Mouse (Mus musculus) CH12.LX (cell line): ENCODE data around the gene Pipox. TPM values are rescaled to one million over a fixed set of nuclear protein-coding genes. Genes with fewer than 3 reads are reported as not detected.

ENCODE experiments used
- DNase-seq: peaks from one replicate; pipeline ENCODE4 v3.0.0-alpha.2; 2013; ENCODE audit errors: extremely low read depth
- H3K27ac ChIP-seq: 2 replicates; pipeline ENCODE4 v1.5.1; 2012; ENCODE audit warnings: low read depth, mild to moderate bottlenecking, control low read depth, moderate library complexity; ENCODE audit not compliant: insufficient read depth
- H3K27me3 ChIP-seq: replicated peaks from 2 replicates; pipeline ENCODE3; 2012; ENCODE audit warnings: inconsistent platforms
- H3K36me3 ChIP-seq, 2 experiments: replicated peaks in 1 of 2; 2 replicates each; pipeline versions ENCODE3 to v1.6.1; 2012; ENCODE audit warnings: inconsistent platforms in 1 of 2, low read length in 1 of 2, mild to moderate bottlenecking in 1 of 2, mixed read lengths in 1 of 2, moderate library complexity in 1 of 2; ENCODE audit not compliant: control insufficient read depth in 1 of 2, insufficient read depth in 1 of 2
- H3K4me1 ChIP-seq, 2 experiments: 2 replicates each; pipeline ENCODE4 v1.6.1; 2012; ENCODE audit warnings: inconsistent platforms in 1 of 2, moderate library complexity in 1 of 2; ENCODE audit not compliant: insufficient read depth in 2 of 2, control insufficient read depth in 1 of 2
- H3K4me2 ChIP-seq: 2 replicates; pipeline ENCODE4 v1.6.1; 2012; ENCODE audit warnings: low read depth, mild to moderate bottlenecking, control low read depth; ENCODE audit not compliant: poor library complexity, insufficient read depth, severe bottlenecking
- H3K4me3 ChIP-seq, 3 experiments: fragments of 150-350 bp in 1 of 3; sonication (generic) in 1 of 3; replicated peaks in 1 of 3; 2 replicates each; pipeline versions ENCODE3 to v1.5.1; 2011 to 2012; ENCODE audit warnings: low read depth in 2 of 3, low read length in 2 of 3, mild to moderate bottlenecking in 2 of 3, moderate library complexity in 2 of 3, control low read depth in 1 of 3, improper control_type of control experiment in 1 of 3, inconsistent platforms in 1 of 3, mixed read lengths in 1 of 3; ENCODE audit not compliant: poor library complexity in 1 of 3
- H3K79me2 ChIP-seq: replicated peaks from 2 replicates; pipeline ENCODE4 v1.6.1; 2012; ENCODE audit warnings: mild to moderate bottlenecking, moderate library complexity; ENCODE audit not compliant: control insufficient read depth, poor library complexity, insufficient read depth, severe bottlenecking; ENCODE audit errors: extremely low read depth
- H3K9ac ChIP-seq: 2 replicates; pipeline ENCODE4 v1.6.1; 2012; ENCODE audit warnings: low read depth, mild to moderate bottlenecking, control low read depth, moderate library complexity; ENCODE audit not compliant: insufficient read depth
- H3K9me3 ChIP-seq: replicated peaks from 2 replicates; pipeline ENCODE3; 2012; ENCODE audit warnings: low read length, inconsistent platforms, mixed read lengths
- BHLHE40 ChIP-seq: IDR thresholded peaks from 2 replicates; pipeline ENCODE4 v1.6.1; 2011; ENCODE audit warnings: mild to moderate bottlenecking, low read depth, low read length, improper control_type of control experiment
- CHD2 ChIP-seq: IDR thresholded peaks from 2 replicates; pipeline ENCODE4 v1.6.1; 2011; ENCODE audit warnings: low read length, improper control_type of control experiment
- CTCF ChIP-seq, 2 experiments: IDR thresholded peaks in 1 of 2; conservative IDR thresholded peaks in 1 of 2; 2 replicates each; pipeline ENCODE4 v1.5.1; 2011 to 2012; ENCODE audit warnings: low read depth in 2 of 2, low read length in 2 of 2, improper control_type of control experiment in 1 of 2, inconsistent platforms in 1 of 2, mild to moderate bottlenecking in 1 of 2, moderate library complexity in 1 of 2
- ELF1 ChIP-seq: IDR thresholded peaks from 2 replicates; pipeline ENCODE4 v1.6.1; 2014; ENCODE audit warnings: low read depth, mild to moderate bottlenecking, inconsistent platforms, low read length, improper control_type of control experiment
- GABPA ChIP-seq: IDR thresholded peaks from 2 replicates; pipeline ENCODE4 v1.6.1; 2012; ENCODE audit warnings: low read depth, low read length, improper control_type of control experiment, inconsistent platforms; ENCODE audit not compliant: insufficient replicate concordance
- HCFC1 ChIP-seq: IDR thresholded peaks from 2 replicates; pipeline ENCODE4 v1.6.1; 2012; ENCODE audit warnings: low read depth, mild to moderate bottlenecking, inconsistent platforms, low read length, improper control_type of control experiment
- JUN ChIP-seq: IDR thresholded peaks from 2 replicates; pipeline ENCODE4 v1.6.1; 2011; ENCODE audit warnings: low read depth, mild to moderate bottlenecking, low read length, improper control_type of control experiment, moderate library complexity; ENCODE audit not compliant: insufficient read depth
- KAT2A ChIP-seq: IDR thresholded peaks from 2 replicates; pipeline ENCODE4 v1.6.1; 2012; ENCODE audit warnings: low read length, improper control_type of control experiment, inconsistent platforms; ENCODE audit not compliant: insufficient replicate concordance
- MAFK ChIP-seq: IDR thresholded peaks from 2 replicates; pipeline ENCODE4 v1.6.1; 2011; ENCODE audit warnings: low read length, improper control_type of control experiment; ENCODE audit not compliant: insufficient replicate concordance
- MEF2A ChIP-seq: IDR thresholded peaks from 2 replicates; pipeline ENCODE4 v1.6.1; 2014; ENCODE audit warnings: low read depth, mild to moderate bottlenecking, inconsistent platforms, low read length, improper control_type of control experiment, borderline replicate concordance
- MXI1 ChIP-seq: IDR thresholded peaks from 2 replicates; pipeline ENCODE4 v1.6.1; 2011; ENCODE audit warnings: mild to moderate bottlenecking, low read depth, low read length, improper control_type of control experiment
- MYC ChIP-seq: IDR thresholded peaks from 2 replicates; pipeline ENCODE4 v1.6.1; 2011; ENCODE audit warnings: low read depth, mild to moderate bottlenecking, improper control_type of control experiment, low read length
- NELFE ChIP-seq: IDR thresholded peaks from 2 replicates; pipeline ENCODE4 v1.6.1; 2011; ENCODE audit warnings: low read depth, low read length, improper control_type of control experiment
- NRF1 ChIP-seq: IDR thresholded peaks from 2 replicates; pipeline ENCODE4 v1.6.1; 2014; ENCODE audit warnings: low read depth, mild to moderate bottlenecking, inconsistent platforms, low read length, improper control_type of control experiment, moderate library complexity
- POLR2AphosphoS2 ChIP-seq: IDR thresholded peaks from 2 replicates; pipeline ENCODE4 v1.6.1; 2011; ENCODE audit warnings: low read depth, low read length, improper control_type of control experiment
- RAD21 ChIP-seq: IDR thresholded peaks from 2 replicates; pipeline ENCODE4 v1.6.1; 2011; ENCODE audit warnings: low read depth, mild to moderate bottlenecking, low read length, improper control_type of control experiment, moderate library complexity
- SIN3A ChIP-seq: IDR thresholded peaks from 2 replicates; pipeline ENCODE4 v1.6.1; 2012; ENCODE audit warnings: low read length, improper control_type of control experiment, inconsistent platforms
- SMC3 ChIP-seq: IDR thresholded peaks from 2 replicates; pipeline ENCODE4 v1.6.1; 2011; ENCODE audit warnings: low read depth, low read length, improper control_type of control experiment
- TBP ChIP-seq: conservative IDR thresholded peaks from 2 replicates; pipeline ENCODE4 v1.6.1; 2011; ENCODE audit warnings: low read depth, low read length, improper control_type of control experiment
- UBTF ChIP-seq: IDR thresholded peaks from 2 replicates; pipeline ENCODE4 v1.6.1; 2012; ENCODE audit warnings: low read depth, mild to moderate bottlenecking, inconsistent platforms, low read length, improper control_type of control experiment, moderate library complexity
- USF2 ChIP-seq: conservative IDR thresholded peaks from 2 replicates; pipeline ENCODE4 v1.6.1; 2011; ENCODE audit warnings: low read depth, low read length, improper control_type of control experiment
- ZC3H11A ChIP-seq: IDR thresholded peaks from 2 replicates; pipeline ENCODE4 v1.6.1; 2012; ENCODE audit warnings: low read depth, mild to moderate bottlenecking, inconsistent platforms, low read length, improper control_type of control experiment
- ZKSCAN1 ChIP-seq: IDR thresholded peaks from 2 replicates; pipeline ENCODE4 v1.6.1; 2012; ENCODE audit warnings: low read depth, inconsistent platforms, low read length, improper control_type of control experiment, borderline replicate concordance
- ZMIZ1 ChIP-seq: IDR thresholded peaks from 2 replicates; pipeline ENCODE4 v1.6.1; 2012; ENCODE audit warnings: low read depth, mild to moderate bottlenecking, inconsistent platforms, low read length, improper control_type of control experiment
- ZNF384 ChIP-seq: IDR thresholded peaks from 2 replicates; pipeline ENCODE4 v1.6.1; 2012; ENCODE audit warnings: low read depth, low read length, improper control_type of control experiment, inconsistent platforms
- dilution Hi-C: fragments of 300-500 bp; cut with MboI; formaldehyde crosslinking; loops from 2 replicates; pipeline ENCODE4 v1.14.3; 2020; ENCODE audit warnings: low sequenced_read_pairs; ENCODE audit not compliant: extremely low pct_unique_long_range_greater_than_20kb, extremely low pct_ligation_motif_present
- in situ Hi-C: fragments of 300-500 bp; cut with MboI; formaldehyde crosslinking; loops from 3 replicates; pipeline ENCODE4 v1.14.3; 2019; ENCODE audit warnings: low sequenced_read_pairs, low pct_ligation_motif_present, low pct_unique_long_range_greater_than_20kb, mixed read lengths
- polyA plus RNA-seq: library from polyadenylated mRNA; unstranded; fragments of >175 nt; gene quantifications from 2 replicates; pipeline ENCODE4 v1.2.1, GENCODE M21; 2012; ENCODE audit warnings: low read depth; ENCODE audit not compliant: insufficient read length
- total RNA-seq, 2 experiments: library from RNA; depleted of rRNA; stranded (reverse); fragments of 300-350 nt in 1 of 2; fragments of >200 nt in 1 of 2; gene quantifications; 2 replicates each; pipeline ENCODE4 v1.2.3; 2012 to 2014

Gene Pipox
- total and polyA plus RNA-seq, 3 experiments = 0.13 to 0.36 (median 0.21) TPM

DNA sequence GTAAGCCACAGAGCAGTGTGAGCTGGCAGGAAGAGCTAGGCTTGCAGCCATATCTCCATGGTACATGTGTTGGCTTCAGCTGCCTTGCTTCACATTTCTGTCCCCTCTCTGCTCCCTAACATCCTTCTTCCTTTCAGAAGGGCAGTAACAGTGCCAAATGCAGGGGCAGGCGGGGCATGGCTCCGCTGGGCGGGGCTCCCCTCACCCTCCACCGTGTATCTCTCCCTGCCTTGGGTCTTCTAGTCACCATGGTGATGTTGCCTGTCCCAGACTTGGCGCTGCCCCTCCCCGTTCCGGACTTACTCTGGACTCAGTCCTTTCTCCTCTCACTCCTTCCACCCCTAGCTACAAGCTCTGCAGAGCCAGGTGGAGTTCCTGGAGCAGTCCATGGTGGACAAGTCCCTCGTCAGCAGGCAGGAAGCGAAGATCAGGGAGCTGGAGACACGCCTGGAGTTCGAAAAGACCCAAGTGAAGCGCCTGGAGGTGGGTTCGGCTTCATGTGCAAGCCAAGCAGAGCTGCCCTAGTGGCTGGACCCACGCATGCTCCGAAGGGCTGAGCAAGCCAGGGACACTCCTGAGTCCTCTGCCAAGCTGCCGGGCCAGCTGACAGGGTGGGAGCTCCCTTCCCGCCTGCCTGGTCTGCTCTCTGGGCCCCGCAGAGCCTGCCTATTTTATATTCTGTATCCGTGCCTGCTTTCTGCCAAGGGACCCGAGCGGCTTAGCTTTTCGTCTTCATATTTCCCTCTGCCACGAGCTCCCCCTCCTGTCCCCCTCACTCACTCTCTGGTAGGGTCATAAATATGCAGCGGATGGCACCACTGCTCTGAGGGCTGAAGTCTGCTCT lies 43.3 kb downstream of the Pipox start:
- no peak for TF ChIP-seq NELFE
- TF ChIP-seq MEF2A = no peak
- TF ChIP-seq ELF1 = no peak
- no peak for TF ChIP-seq CHD2
- TF ChIP-seq ZKSCAN1 = no peak
- no peak for TF ChIP-seq ZNF384
- TF ChIP-seq USF2 = no peak
- TF ChIP-seq RAD21 = no peak
- TF ChIP-seq JUN = no peak
- no peak for TF ChIP-seq HCFC1
- TF ChIP-seq POLR2AphosphoS2 = no peak
- no peak for TF ChIP-seq NRF1
- no peak for TF ChIP-seq CTCF (conservative IDR thresholded peaks at IDR 0.05 in 1 of 2, IDR thresholded peaks at IDR 0.05 in 1 of 2; ENCODE audit: low read depth in 2 of 2, low read length in 2 of 2)
- TF ChIP-seq BHLHE40 = no peak
- Histone ChIP-seq H3K79me2 (no peaks in the 10 kb centered on the region), H3K27me3 (no peaks in the 10 kb centered on the region), H3K36me3 (peaks cover 58 to 93% of the 10 kb centered on the region in 2 experiments), H3K27ac (no peak overlapping the region), H3K4me2 (no peak overlapping the region), H3K9me3 (no peaks in the 10 kb centered on the region), H3K9ac (no peak overlapping the region), H3K4me3 (no peak overlapping the region), H3K4me1 (peaks cover 0 to 21% of the 10 kb centered on the region in 2 experiments; a peak in 2 of 4 replicates)
- dilution Hi-C loops = no loop called here
- no peak for DNase-seq
- in situ Hi-C loops = no loop called here

DNA sequence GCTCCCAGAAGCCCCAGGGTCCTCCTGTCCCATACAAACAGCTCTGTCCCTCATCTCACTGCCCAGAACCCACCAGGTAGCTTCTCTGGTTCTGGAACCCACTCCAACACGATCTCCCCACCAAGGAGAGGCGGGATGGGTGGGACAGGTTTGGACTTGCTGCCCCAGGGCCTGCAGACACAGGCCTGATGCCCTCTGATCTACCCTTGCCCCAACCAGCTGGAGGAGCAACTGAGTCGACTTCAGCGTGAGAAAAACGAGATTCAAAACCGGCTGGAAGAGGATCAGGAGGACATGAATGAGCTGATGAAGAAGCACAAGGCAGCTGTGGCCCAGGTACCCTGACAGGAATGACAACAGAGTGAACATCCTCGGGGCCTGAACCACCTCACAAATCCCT lies 44.7 kb downstream of the Pipox start:
- H3K79me2 ChIP-seq = no peaks in the 10 kb centered on the region
- no peak for DNase-seq
- in situ Hi-C loops = no loop called here
- dilution Hi-C loops = no loop called here
- no peaks in the 10 kb centered on the region for H3K27me3 ChIP-seq
- H3K4me2 ChIP-seq = no peak overlapping the region
- TF ChIP-seq ZMIZ1 (no peak), JUN (no peak), RAD21 (no peak), CHD2 (no peak), SIN3A (no peak), BHLHE40 (no peak), POLR2AphosphoS2 (no peak), MYC (no peak), MAFK (no peak), ELF1 (no peak), SMC3 (no peak), ZC3H11A (no peak), MXI1 (no peak), TBP (no peak), NRF1 (no peak), UBTF (no peak), GABPA (no peak), KAT2A (no peak)
- TF ChIP-seq, all 38 proteins: peak for 0
- peaks cover 0 to 14% of the 10 kb centered on the region in 2 experiments; a peak in 2 of 4 replicates for H3K4me1 ChIP-seq
- no peaks in the 10 kb centered on the region for H3K9me3 ChIP-seq
- H3K4me3 ChIP-seq = no peak overlapping the region
- H3K27ac ChIP-seq = no peak overlapping the region
- peaks cover 63 to 92% of the 10 kb centered on the region in 2 experiments for H3K36me3 ChIP-seq
- no peak overlapping the region for H3K9ac ChIP-seq
